Mouse (Mus musculus): ENCODE results near the gene Zfhx2. TPM values are rescaled to one million over a fixed set of nuclear protein-coding genes. Genes with fewer than 3 reads are reported as not detected.

Zfhx2 gene
- total RNA-seq, 2 experiments from 2014 or later, result 2.5 to 3.3 TPM

GRCm38 (mm10) chr14:55083481-55083880 is 8.6 kb downstream of the Zfhx2 start:
- intact Hi-C loops (cut with DNase I), result no loop called here

GRCm38 (mm10) chr14:55081105-55081504 is 11.0 kb downstream of the Zfhx2 start:
- intact Hi-C loops (cut with DNase I), result no loop called here

More at GRCm38 (mm10) chr14:55083481-55083880, 8.6 kb downstream of the Zfhx2 start:
- DNase-seq, result no peak

GRCm38 (mm10) chr14:55079214-55079970 is 12.7 kb downstream of the Zfhx2 start:
- DNase-seq, result peak; percentile 68 to 78
- intact Hi-C loops (cut with DNase I), result loop anchor here (1.0 kb wide), 1 partner anchor 54 kb away; no protein-coding TSS in a partner anchor

More at GRCm38 (mm10) chr14:55081105-55081504, 11.0 kb downstream of the Zfhx2 start:
- no peak for DNase-seq

GRCm38 (mm10) chr14:55078366-55078989 is 13.6 kb downstream of the Zfhx2 start:
- DNase-seq, result no peak
- intact Hi-C loops (cut with DNase I), result no loop called here

- no peak for DNase-seq
- intact Hi-C loops (cut with DNase I), result no loop called here
Measured at GRCm38 (mm10) chr14:55077481-55078365, 14.4 kb downstream of the Zfhx2 start.

GRCm38 (mm10) chr14:55076956-55077355 is 15.2 kb downstream of the Zfhx2 start:
- intact Hi-C loops (cut with DNase I), result no loop called here

GRCm38 (mm10) chr14:55076224-55076623 is 15.9 kb downstream of the Zfhx2 start:
- peak in 1 of 2 experiments; percentile 53 for DNase-seq
- intact Hi-C loops (cut with DNase I), result no loop called here

More at GRCm38 (mm10) chr14:55076956-55077355, 15.2 kb downstream of the Zfhx2 start:
- DNase-seq, result no peak

GRCm38 (mm10) chr14:55074416-55074815 is 17.7 kb downstream of the Zfhx2 start:
- no peak for DNase-seq
- intact Hi-C loops (cut with DNase I), result no loop called here

- intact Hi-C loops (cut with DNase I), result no loop called here
Measured at GRCm38 (mm10) chr14:55071756-55072155, 20.4 kb downstream of the Zfhx2 start.

GRCm38 (mm10) chr14:55066042-55066441 is 26.1 kb downstream of the Zfhx2 start:
- no peak for DNase-seq
- intact Hi-C loops (cut with DNase I), result no loop called here

More at GRCm38 (mm10) chr14:55071756-55072155, 20.4 kb downstream of the Zfhx2 start:
- no peak for DNase-seq

- intact Hi-C loops (cut with DNase I), result no loop called here
Measured at GRCm38 (mm10) chr14:55065391-55065790, 26.7 kb downstream of the Zfhx2 start.

GRCm38 (mm10) chr14:55064481-55065370 is 27.4 kb downstream of the Zfhx2 start:
- intact Hi-C loops (cut with DNase I), result no loop called here
- no peak for DNase-seq

More at GRCm38 (mm10) chr14:55065391-55065790, 26.7 kb downstream of the Zfhx2 start:
- no peak for DNase-seq

GRCm38 (mm10) chr14:55063581-55064381 is 28.3 kb downstream of the Zfhx2 start:
- no peak for DNase-seq
- intact Hi-C loops (cut with DNase I), result no loop called here

- intact Hi-C loops (cut with DNase I), result no loop called here
- DNase-seq, result no peak
Measured at GRCm38 (mm10) chr14:55063117-55063516, 29.0 kb downstream of the Zfhx2 start.

GRCm38 (mm10) chr14:55062626-55063025 is 29.5 kb downstream of the Zfhx2 start:
- DNase-seq, result no peak
- intact Hi-C loops (cut with DNase I), result no loop called here

GRCm38 (mm10) chr14:55061845-55062244 is 30.3 kb downstream of the Zfhx2 start:
- intact Hi-C loops (cut with DNase I), result no loop called here
- no peak for DNase-seq

GRCm38 (mm10) chr14:55059931-55060330 is 32.2 kb downstream of the Zfhx2 start:
- DNase-seq, result no peak
- intact Hi-C loops (cut with DNase I), result no loop called here

GRCm38 (mm10) chr14:55059009-55059408 is 33.1 kb downstream of the Zfhx2 start:
- DNase-seq, result no peak

More at GRCm38 (mm10) chr14:55059009-55059408, 33.1 kb downstream of the Zfhx2 start:
- intact Hi-C loops (cut with DNase I), result no loop called here

All from heart, postnatal 14 days (tissue).